Mouse (Mus musculus): Measurements from ENCODE around the gene Ache. TPM values are rescaled to one million over a fixed set of nuclear protein-coding genes. Genes with fewer than 3 reads are reported as not detected.

Ache gene
- polyA plus RNA-seq, 1 experiment from 2014 or later, result 0.58 TPM

DNA sequence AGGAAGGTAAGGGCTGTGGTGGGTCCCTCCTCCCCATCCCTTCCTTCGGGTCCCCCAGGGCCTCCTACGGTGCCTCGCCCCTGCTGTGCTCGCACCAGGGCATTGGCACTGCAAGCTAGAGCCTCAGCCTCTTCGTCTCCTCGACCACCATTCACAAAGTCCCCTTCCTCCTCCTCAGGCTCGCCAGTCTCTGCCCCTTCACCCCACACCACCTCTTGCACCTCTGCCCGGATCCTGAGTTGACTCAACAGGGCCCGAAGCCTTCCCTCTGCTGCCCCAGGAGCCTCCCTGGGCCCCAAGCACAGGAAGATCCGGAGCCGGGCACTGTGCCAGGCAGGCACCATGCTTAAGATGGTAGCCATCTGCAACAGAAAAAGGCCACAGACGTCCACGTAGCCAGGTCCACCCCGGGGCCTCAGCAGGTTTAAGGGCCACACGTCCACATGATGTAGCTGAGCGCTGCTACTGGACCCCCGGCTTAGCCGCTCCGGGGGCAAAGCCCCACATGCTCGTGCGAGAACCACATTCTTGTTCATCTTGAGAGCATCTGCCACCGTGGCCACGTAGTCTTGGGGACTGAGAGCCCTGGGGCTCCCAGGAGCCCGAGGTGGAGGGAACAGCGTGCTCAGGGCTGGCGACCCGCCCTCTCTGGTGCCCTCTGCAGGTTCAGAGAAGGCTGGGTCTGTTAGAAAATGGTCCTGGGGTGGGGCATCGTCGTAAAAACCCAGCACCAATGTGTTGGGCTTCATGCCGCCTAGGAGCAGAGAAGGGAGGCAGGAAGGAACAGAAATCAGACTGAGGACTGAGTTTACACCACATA, 28.0 kb downstream of the Ache start:
- Histone ChIP-seq H3K27ac (ENCODE audit: low read depth, low read length) (peak overlapping the region; percentile 94; the same call in 1 of the 2 replicates), H3K36me3 (ENCODE audit: control insufficient read depth, insufficient read depth, low read length) (peaks cover 20% of the 10 kb centered on the region), H3K4me1 (ENCODE audit: control insufficient read depth, insufficient read depth, low read length) (peaks cover 32% of the 10 kb centered on the region), H3K27me3 (ENCODE audit: control insufficient read depth, insufficient read depth, low read length) (no peaks in the 10 kb centered on the region), H3K4me2 (replicated peaks; ENCODE audit: low read depth, low read length) (peak overlapping the region; percentile 85), H3K9me3 (ENCODE audit: control insufficient read depth, low read length) (no peaks in the 10 kb centered on the region), H3K9ac (ENCODE audit: low read depth, low read length) (peak overlapping the region; percentile 74; the same call in 1 of the 2 replicates), H3K4me3 (ENCODE audit: low read length) (no peak overlapping the region)
- ATAC-seq (ENCODE audit: low FRiP score, low TSS enrichment), result peak; percentile 22
- 46% methylated on average over 30 of the region's 30 CpGs for WGBS

DNA sequence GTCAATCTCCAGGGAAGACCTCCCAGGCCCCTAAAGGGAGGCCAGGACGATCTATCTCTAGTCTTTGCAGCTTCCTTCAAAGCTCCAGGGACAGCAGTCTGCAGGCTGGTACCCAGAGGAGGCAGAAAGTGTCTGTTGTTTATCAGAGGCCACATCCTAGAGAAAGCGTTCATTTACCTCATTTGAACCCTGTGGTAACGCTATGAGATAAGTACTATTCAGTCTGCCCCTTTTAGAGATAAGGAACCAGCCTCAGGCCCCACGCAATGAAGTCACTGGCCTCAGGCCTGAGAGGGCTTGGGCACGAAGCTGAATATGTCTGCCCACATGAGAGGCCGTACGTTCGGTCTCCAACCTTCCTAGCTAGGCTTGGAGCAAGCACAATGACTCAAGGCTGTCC, 30.0 kb downstream of the Ache start:
- Histone ChIP-seq H3K4me3 (ENCODE audit: low read length) (no peak overlapping the region), H3K27me3 (ENCODE audit: control insufficient read depth, insufficient read depth, low read length) (no peaks in the 10 kb centered on the region), H3K36me3 (ENCODE audit: control insufficient read depth, insufficient read depth, low read length) (peaks cover 2% of the 10 kb centered on the region; the same call in 1 of the 2 replicates), H3K4me2 (replicated peaks; ENCODE audit: low read depth, low read length) (no peak overlapping the region), H3K9ac (ENCODE audit: low read depth, low read length) (no peak overlapping the region), H3K4me1 (ENCODE audit: control insufficient read depth, insufficient read depth, low read length) (peaks cover 26% of the 10 kb centered on the region), H3K9me3 (ENCODE audit: control insufficient read depth, low read length) (no peaks in the 10 kb centered on the region), H3K27ac (ENCODE audit: low read depth, low read length) (no peak overlapping the region)
- no peak for ATAC-seq (ENCODE audit: low FRiP score, low TSS enrichment)
- 90% methylated on average over 8 of the region's 8 CpGs for WGBS

- Histone ChIP-seq H3K4me3 (ENCODE audit: low read length) (no peak overlapping the region), H3K27me3 (ENCODE audit: control insufficient read depth, insufficient read depth, low read length) (no peaks in the 10 kb centered on the region), H3K27ac (ENCODE audit: low read depth, low read length) (no peak overlapping the region), H3K4me2 (replicated peaks; ENCODE audit: low read depth, low read length) (no peak overlapping the region), H3K9me3 (ENCODE audit: control insufficient read depth, low read length) (no peaks in the 10 kb centered on the region), H3K9ac (ENCODE audit: low read depth, low read length) (no peak overlapping the region), H3K4me1 (ENCODE audit: control insufficient read depth, insufficient read depth, low read length) (peaks cover 15% of the 10 kb centered on the region), H3K36me3 (ENCODE audit: control insufficient read depth, insufficient read depth, low read length) (peaks cover 2% of the 10 kb centered on the region; the same call in 1 of the 2 replicates)
- WGBS, result 68% methylated on average over 1 of the region's 1 CpGs
- ATAC-seq (ENCODE audit: low FRiP score, low TSS enrichment), result no peak
These were observed 31.3 kb downstream of the Ache start for GRCm38 (mm10) chr5:137318570-137318969.

DNA sequence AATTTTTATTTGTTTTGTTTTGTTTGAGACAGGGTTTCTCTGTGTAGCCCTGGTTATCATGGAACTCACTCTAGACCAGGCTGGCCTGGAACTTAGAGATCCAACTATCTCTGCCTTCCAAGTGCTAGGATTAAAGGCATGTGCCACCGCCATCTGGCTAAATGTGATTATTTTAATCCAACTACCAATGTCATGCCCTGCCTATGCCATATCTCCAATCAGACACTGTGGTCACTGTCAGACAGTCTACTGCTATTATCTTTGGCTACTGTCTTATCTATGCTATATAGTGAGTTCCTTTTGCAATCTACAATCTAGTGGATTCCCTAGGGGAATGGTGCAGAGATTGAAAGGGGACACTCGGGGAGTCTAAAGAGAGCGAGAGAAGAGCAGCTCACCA, 33.7 kb downstream of the Ache start:
- Histone ChIP-seq H3K4me1 (ENCODE audit: control insufficient read depth, insufficient read depth, low read length) (no peaks in the 10 kb centered on the region), H3K27me3 (ENCODE audit: control insufficient read depth, insufficient read depth, low read length) (no peaks in the 10 kb centered on the region), H3K4me3 (ENCODE audit: low read length) (no peak overlapping the region), H3K4me2 (replicated peaks; ENCODE audit: low read depth, low read length) (no peak overlapping the region), H3K27ac (ENCODE audit: low read depth, low read length) (no peak overlapping the region), H3K9me3 (ENCODE audit: control insufficient read depth, low read length) (no peaks in the 10 kb centered on the region), H3K36me3 (ENCODE audit: control insufficient read depth, insufficient read depth, low read length) (peaks cover 13% of the 10 kb centered on the region; the same call in 1 of the 2 replicates), H3K9ac (ENCODE audit: low read depth, low read length) (no peak overlapping the region)
- no peak for ATAC-seq (ENCODE audit: low FRiP score, low TSS enrichment)
- 96% methylated on average over 3 of the region's 3 CpGs for WGBS

DNA sequence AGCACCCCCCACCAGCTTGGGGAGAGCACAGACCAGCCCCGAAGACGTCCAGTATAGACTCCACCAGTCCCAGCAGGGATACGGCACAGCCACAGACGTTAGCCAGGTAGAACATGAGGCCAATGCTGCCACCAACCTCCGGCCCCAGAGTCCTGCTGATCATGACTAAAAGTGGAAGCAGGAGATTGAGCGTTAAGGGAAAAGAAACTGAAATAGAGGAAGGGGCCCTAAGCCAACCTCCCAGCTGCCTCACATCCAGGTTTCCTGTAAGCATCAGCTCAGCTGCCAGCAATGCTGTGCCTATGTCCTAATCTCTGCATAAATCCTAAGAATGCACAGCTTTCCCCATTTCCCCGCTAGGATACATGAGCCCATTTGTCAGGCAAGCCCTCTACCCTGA, 43.6 kb downstream of the Ache start:
- peaks cover 11% of the 10 kb centered on the region for H3K4me1 ChIP-seq (ENCODE audit: control insufficient read depth, insufficient read depth, low read length)
- no peak overlapping the region for H3K27ac ChIP-seq (ENCODE audit: low read depth, low read length)
- H3K9me3 ChIP-seq (ENCODE audit: control insufficient read depth, low read length), result no peaks in the 10 kb centered on the region
- ATAC-seq (ENCODE audit: low FRiP score, low TSS enrichment), result no peak
- peaks cover under 1% of the 10 kb centered on the region; the same call in 1 of the 2 replicates for H3K36me3 ChIP-seq (ENCODE audit: control insufficient read depth, insufficient read depth, low read length)
- WGBS, result 93% methylated on average over 7 of the region's 7 CpGs
- H3K4me2 ChIP-seq (replicated peaks; ENCODE audit: low read depth, low read length), result no peak overlapping the region
- H3K27me3 ChIP-seq (ENCODE audit: control insufficient read depth, insufficient read depth, low read length), result no peaks in the 10 kb centered on the region
- no peak overlapping the region for H3K4me3 ChIP-seq (ENCODE audit: low read length)
- H3K9ac ChIP-seq (ENCODE audit: low read depth, low read length), result no peak overlapping the region

DNA sequence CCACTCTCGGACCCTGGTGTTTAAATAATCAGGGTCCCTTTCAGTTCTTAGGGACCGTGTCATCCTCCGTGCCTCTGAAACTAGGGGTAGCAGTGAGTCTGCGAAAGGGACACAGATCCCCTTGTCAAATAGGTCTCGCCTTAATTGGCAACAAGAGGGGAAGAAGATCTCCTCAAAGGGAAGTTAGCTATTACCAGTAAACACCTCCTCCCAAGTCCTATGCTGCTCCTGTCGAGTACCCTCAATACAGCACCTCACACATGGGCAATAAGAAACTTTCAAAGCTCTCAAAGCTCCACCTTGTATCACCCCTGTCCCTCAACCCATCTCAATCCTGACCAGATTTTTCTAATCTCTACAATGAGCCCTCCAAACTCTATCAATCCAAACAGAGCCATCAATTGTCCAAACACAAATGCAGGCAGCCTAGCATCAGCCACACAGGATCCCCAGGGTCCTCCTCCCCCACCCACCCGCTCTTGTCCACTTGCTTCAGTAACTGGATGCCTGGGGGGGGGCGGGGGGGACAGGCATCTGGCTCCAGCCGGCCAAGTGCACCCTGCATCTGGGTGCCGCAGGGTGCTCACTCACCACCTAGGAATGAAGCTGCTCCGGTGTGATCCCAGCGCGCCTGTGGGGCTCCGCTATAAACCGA, 45.7 kb downstream of the Ache start:
- no peaks in the 10 kb centered on the region for H3K27me3 ChIP-seq (ENCODE audit: control insufficient read depth, insufficient read depth, low read length)
- peak overlapping the region; percentile 70 for H3K9ac ChIP-seq (ENCODE audit: low read depth, low read length)
- H3K36me3 ChIP-seq (ENCODE audit: control insufficient read depth, insufficient read depth, low read length), result no peaks in the 10 kb centered on the region
- H3K27ac ChIP-seq (ENCODE audit: low read depth, low read length), result peak overlapping the region; percentile 47; the same call in 1 of the 2 replicates
- WGBS, result 17% methylated on average over 15 of the region's 15 CpGs
- H3K4me2 ChIP-seq (replicated peaks; ENCODE audit: low read depth, low read length), result peak overlapping the region; percentile 89
- ATAC-seq (ENCODE audit: low FRiP score, low TSS enrichment), result peak; percentile 8; the same call in 1 of the 2 replicates
- peak overlapping the region; percentile 71 for H3K4me3 ChIP-seq (ENCODE audit: low read length)
- H3K9me3 ChIP-seq (ENCODE audit: control insufficient read depth, low read length), result no peaks in the 10 kb centered on the region
- peaks cover 18% of the 10 kb centered on the region for H3K4me1 ChIP-seq (ENCODE audit: control insufficient read depth, insufficient read depth, low read length)

GRCm38 (mm10) chr5:137333512-137334174, 46.3 kb downstream of the Ache start, which contains the start of gene Slc12a9:
Gene Slc12a9, minus strand, starts transcription at chr5:137333597.
- no peaks in the 10 kb centered on the region for H3K36me3 ChIP-seq (ENCODE audit: control insufficient read depth, insufficient read depth, low read length)
- WGBS, result under 1% methylated on average over 44 of the region's 44 CpGs
- peak; percentile 91 for ATAC-seq (ENCODE audit: low FRiP score, low TSS enrichment)
- peaks cover 19% of the 10 kb centered on the region for H3K4me1 ChIP-seq (ENCODE audit: control insufficient read depth, insufficient read depth, low read length)
- H3K4me3 ChIP-seq (ENCODE audit: low read length), result peak within 1 kb of the TSS; percentile 71
- H3K4me2 ChIP-seq (replicated peaks; ENCODE audit: low read depth, low read length), result peak within 1 kb of the TSS; percentile 89
- H3K9me3 ChIP-seq (ENCODE audit: control insufficient read depth, low read length), result no peaks in the 10 kb centered on the region
- no peaks in the 10 kb centered on the region for H3K27me3 ChIP-seq (ENCODE audit: control insufficient read depth, insufficient read depth, low read length)
- H3K9ac ChIP-seq (ENCODE audit: low read depth, low read length), result peak within 1 kb of the TSS; percentile 70
- H3K27ac ChIP-seq (ENCODE audit: low read depth, low read length), result peak within 1 kb of the TSS; percentile 47; the same call in 1 of the 2 replicates

DNA sequence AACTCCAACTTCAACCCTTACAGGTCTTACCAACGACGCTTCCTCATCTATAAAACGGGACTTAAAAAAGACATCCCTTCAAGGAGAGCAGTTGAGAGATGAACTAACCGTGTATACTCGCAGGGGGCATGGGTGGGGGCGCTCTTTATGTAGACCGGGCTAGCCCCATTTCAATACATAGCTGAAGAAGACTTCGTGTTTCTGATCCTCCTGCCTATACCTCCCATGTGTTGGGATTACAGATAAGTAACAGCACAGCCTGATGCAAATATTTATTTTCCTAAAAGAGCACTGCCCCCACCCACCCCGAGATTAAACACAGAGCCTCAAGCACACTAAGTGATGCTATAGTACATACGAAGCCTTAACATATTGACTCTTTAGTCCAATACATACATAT, 47.0 kb downstream of the Ache start:
- Histone ChIP-seq H3K9me3 (ENCODE audit: control insufficient read depth, low read length) (no peaks in the 10 kb centered on the region), H3K4me1 (ENCODE audit: control insufficient read depth, insufficient read depth, low read length) (peaks cover 26% of the 10 kb centered on the region), H3K4me3 (ENCODE audit: low read length) (peak overlapping the region; percentile 71), H3K27ac (ENCODE audit: low read depth, low read length) (no peak overlapping the region), H3K27me3 (ENCODE audit: control insufficient read depth, insufficient read depth, low read length) (no peaks in the 10 kb centered on the region), H3K36me3 (ENCODE audit: control insufficient read depth, insufficient read depth, low read length) (no peaks in the 10 kb centered on the region), H3K9ac (ENCODE audit: low read depth, low read length) (no peak overlapping the region), H3K4me2 (replicated peaks; ENCODE audit: low read depth, low read length) (peak overlapping the region; percentile 89)
- ATAC-seq (ENCODE audit: low FRiP score, low TSS enrichment), result no peak
- WGBS, result 64% methylated on average over 10 of the region's 10 CpGs

Measured in kidney, embryonic 14.5 days (tissue).